Mouse (Mus musculus) ZHBTc4 (cell line): ENCODE results near the gene Mapk7.

ENCODE experiments used
- DNase-seq: peaks from one replicate; pipeline ENCODE4 v3.0.0-alpha.2; 2011; ENCODE audit warnings: low read depth, low spot score

Gene Mapk7

DNA sequence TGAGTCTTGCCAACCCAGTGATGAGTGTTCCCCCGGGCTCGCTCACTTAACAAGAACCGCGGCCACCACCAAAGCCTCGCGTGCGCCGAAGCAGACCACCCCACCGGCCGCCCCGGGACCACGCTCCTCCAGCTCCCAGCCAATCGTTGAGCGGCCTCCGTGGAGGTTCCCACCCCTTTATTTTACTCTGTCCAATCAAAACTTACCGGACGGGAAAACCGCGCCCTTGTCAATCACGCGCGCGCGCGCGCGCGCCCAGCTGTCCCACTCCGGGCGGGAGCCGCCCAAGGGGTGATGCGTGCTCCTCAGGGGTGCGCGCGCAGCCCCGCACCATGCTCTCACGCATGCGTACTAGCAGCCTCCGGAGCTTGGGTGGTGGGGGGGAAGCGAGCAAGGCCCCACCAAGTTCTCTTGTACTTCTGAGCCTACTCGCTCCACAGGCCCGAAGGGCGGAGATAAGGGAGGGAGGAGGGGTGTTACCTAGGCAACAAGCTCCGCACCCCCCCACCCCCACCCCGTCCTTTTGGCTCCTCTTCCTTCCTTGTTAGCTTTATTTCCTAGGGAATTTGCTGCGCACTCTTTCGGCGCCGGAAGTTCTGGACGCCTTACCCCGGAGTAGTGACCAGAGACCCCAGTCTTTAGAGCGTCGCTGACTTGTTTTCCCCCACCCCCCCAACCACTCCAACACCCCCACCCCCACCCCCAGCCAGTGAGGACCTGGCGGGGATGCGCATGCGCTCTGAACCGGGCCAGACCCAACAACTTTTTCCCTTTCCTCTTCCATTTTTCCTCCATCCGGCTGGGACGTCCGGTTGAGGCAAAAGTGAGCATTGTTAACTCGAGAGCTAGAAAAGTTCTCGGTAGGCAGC lies at the start of gene Mapk7:
Gene Mapk7, minus strand, starts transcription at position 278 of the 869 bp plus-strand sequence.
- DNase-seq = peak; percentile 100

GRCm38 (mm10) chr11:61541106-61541505 lies 46.9 kb upstream of the Mapk7 start:
- DNase-seq = no peak

- no peak for DNase-seq
Measured at GRCm38 (mm10) chr11:61540642-61541041, 46.4 kb upstream of the Mapk7 start.

- DNase-seq = no peak
Measured at GRCm38 (mm10) chr11:61537362-61537761, 43.2 kb upstream of the Mapk7 start.

DNA sequence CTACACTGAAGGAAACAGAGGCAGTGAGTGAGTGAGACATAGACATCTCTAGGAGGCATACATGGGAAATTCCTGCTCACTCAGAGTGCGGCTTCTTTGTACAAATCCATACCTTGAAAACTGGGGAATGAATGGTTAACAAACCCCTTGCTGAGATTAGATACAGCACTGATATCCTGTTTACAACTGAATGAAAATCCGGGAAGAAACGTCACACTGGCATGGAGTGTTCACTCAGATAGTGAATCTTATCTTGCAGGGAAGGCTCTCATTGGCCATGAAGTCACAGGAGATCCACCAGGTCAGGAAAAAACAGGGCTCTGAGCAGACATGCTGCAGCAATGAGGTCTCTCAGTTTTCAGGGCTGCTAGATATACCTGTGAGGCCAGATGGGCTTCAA lies 42.7 kb upstream of the Mapk7 start:
- DNase-seq = no peak

DNA sequence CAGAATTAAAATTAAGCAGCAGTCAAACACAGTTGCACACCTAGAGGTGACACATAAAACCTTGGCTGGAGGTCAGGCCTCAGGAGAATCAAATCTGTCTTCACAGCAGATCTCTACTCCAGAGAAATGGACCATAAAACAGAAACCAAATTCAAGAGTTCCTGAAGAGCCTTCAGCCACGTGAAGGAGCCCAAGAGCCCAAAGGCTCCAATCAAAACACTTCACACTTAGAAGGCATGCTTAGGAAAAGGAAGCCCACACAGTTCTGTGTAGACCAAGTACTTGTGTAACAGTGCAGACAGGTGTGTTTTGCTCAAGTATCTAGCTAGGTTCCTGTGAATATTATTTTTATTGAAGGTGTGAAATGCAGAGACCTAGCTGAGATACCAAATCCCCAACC lies 41.3 kb upstream of the Mapk7 start:
- DNase-seq = no peak

DNA sequence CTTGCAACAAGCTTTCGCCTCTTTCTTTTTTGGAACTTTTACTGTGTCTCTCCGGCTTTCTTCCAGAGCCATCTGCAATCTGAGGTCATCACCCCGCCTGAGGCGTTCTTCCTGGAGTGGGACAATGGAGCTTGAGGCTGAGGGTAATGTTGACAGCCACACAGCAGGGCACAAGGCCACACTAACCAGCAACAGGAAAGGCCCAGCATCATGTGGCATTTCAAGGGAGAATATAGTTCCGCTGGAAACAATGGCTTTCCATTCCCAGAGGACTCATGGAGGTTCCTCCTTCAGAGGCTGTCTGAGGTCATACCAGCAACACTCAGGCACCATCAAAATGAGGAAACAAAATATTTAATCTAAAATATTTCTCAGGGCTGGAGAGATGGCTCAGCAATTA lies 39.4 kb upstream of the Mapk7 start:
- DNase-seq = peak; percentile 84

- DNase-seq = no peak
Measured at GRCm38 (mm10) chr11:61532820-61533219, 38.6 kb upstream of the Mapk7 start.

- peak; percentile 94 for DNase-seq
Measured at GRCm38 (mm10) chr11:61529268-61529713, 35.1 kb upstream of the Mapk7 start.

DNA sequence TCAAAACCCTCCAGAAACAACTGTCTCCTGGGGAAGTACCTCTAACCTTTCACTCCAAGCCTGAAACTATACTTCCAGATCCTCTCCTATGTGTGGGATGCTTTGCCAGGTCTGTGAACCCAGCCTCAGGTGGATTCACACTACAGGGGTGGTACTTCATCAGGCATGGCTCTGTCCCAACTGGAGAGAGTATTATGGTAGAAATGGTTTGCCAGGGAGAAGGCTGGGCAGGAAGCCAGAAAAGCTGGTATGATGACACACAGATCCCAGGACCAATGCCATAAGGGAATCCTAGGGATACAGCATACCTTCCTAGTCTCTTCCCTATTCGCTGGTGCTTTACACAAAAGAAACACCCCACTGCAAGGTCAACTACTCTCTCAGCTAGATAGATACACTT lies 32.7 kb upstream of the Mapk7 start:
- no peak for DNase-seq

GRCm38 (mm10) chr11:61519484-61520107 lies 25.4 kb upstream of the Mapk7 start:
- no peak for DNase-seq

GRCm38 (mm10) chr11:61518871-61519270 lies 24.7 kb upstream of the Mapk7 start:
- DNase-seq = peak; percentile 56

GRCm38 (mm10) chr11:61517971-61518370 lies 23.8 kb upstream of the Mapk7 start:
- DNase-seq = no peak

DNA sequence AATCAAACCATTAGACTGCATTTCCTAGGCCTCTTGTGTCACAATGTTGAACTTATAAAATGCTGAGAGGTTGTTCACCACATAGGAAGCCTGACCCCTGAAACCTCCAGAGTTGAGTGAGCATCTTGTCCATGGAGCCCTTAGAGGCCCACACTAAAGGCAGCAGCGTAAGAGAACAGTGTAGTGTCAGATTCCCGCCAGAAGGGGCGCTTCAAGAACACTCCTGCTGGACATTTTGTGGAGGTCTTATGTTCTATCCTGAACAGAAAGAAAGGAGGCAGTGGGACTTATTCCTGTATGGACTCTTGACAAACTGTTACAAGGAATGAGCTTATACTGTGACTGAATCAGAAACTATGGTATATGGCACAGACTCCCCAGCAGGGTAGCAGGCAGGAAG lies 20.7 kb upstream of the Mapk7 start:
- peak; percentile 87 for DNase-seq

- DNase-seq = peak; percentile 98
Measured at GRCm38 (mm10) chr11:61504713-61505257, 10.6 kb upstream of the Mapk7 start, which contains the start of gene B9d1. Gene B9d1 (plus strand): TSS chr11:61505144.

GRCm38 (mm10) chr11:61503933-61504332 lies 9.7 kb upstream of the Mapk7 start:
- DNase-seq = no peak

DNA sequence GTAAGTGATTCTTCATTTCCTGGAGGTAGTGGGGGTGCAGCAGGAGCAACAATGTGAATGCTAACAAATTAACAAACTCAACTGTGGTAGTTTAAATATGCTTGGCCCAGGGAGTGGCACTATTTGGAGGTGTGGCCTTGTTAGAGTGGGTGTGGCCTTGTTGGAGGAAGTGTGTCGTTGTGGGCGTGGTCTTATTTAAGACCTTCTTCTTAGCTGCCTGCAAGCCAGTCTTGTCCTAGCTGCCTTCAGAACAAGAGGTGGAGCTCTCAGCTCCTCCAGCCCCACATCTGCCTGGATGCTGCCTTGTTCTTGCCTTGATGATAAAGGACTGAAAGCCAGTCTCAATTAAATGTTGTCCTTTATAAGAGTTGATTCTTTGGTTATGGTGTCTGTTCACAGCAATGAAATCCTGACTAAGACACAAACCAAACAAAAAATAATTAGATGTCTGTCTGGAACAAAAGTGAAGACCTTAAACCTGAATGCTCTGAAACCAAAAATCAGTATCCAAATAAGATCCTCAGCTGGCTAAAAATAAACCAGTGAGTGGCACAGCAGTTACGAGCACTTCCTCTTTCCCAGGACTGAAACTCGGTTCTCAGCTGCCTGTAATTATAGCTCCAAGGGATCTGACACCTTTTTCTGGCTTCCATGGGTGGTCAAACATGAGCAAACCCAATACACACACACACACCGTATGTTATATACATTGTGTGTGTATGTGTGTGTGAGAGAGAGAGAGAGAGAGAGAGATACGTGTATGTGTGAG lies 4.7 kb upstream of the Mapk7 start:
- peak; percentile 67 for DNase-seq

GRCm38 (mm10) chr11:61497490-61497889 lies 3.3 kb upstream of the Mapk7 start:
- no peak for DNase-seq

DNA sequence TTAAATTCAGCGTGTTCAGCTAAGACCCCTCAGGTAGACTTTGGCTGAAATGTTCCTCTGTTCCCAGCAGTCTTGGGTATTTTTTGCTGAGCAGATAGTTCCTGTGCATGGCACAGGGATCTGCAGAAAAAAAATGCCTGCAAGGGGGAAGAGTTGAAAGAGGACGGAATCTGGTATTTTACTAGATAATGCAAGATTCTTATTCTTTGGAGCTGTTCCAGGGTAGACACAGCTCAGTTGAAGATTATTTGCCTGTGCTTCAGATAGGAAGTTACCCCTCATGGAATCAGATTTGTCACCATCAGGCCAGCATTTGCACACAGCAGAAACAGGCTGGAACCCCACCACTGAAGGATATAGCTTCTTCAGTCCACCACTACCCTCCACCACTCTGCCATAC lies 1.3 kb upstream of the Mapk7 start:
- DNase-seq = no peak

DNA sequence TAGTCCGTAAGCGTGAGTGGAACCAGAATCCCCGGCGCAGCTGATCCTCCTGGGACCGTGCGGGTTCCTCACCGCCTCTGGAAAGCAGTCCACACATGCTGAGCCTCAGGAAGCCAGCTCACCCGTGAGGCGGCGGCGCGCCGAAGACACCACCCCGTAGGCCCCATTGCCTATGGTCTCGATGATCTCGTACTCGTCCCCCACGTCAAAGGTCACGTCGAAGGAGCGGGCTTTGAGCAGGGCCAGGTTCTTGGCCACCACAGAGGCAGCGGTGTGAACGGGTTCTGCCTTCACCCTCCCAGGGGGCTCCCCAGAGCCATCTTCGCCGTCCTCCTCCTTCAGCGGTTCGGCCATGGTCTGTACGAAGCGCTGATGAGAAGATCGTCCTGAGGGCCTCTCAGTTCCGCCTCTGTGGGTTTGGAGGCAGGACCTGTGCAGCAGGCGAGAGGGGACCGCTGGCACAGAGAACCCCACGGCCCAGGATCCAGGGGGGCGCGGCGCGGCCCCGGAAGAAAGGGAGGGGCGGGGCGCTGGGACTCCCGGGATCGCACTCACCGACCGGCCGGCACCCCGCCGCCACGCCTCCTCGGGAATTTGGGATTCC lies 579 bp downstream of the Mapk7 start:
- peak; percentile 37 for DNase-seq

DNA sequence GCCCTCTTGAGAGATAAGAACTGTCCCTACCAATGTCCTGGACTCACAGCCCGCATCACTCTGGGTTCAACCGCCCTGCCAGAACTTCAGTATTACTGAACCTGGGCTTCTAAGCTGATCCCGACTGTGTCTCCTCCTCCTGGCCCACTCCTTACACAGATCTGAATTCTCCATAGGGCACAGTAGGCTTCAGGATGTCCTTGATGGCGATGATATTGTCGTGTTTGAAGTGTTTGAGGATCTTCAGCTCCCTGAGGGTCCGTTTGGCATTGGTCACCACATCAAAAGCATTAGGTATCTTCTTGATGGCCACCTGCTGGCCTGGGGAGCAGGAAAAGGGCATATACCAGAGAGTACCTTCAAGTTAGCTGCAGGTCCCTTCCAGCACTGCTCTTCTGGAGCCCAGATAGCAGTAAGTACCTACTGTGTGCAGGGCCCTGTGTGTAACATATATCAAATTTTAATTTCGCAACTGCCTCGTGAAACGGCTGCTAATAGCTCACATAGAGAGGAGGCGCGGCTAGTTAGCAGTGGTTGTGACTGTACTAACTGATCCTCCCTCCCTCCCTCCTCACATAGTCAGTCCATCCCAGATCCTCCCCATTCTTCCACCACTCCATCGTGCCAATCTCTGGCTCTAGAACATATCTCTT lies 1.3 kb downstream of the Mapk7 start:
- DNase-seq = no peak
